Mouse (Mus musculus): ENCODE measurements at regions not wholly inside any gene's neighbourhood (a gene's known extent, or its start where the extent isn't known, plus 50 kb on each side); places are given as distances from the start of the nearest gene placed in this dataset.

DNA sequence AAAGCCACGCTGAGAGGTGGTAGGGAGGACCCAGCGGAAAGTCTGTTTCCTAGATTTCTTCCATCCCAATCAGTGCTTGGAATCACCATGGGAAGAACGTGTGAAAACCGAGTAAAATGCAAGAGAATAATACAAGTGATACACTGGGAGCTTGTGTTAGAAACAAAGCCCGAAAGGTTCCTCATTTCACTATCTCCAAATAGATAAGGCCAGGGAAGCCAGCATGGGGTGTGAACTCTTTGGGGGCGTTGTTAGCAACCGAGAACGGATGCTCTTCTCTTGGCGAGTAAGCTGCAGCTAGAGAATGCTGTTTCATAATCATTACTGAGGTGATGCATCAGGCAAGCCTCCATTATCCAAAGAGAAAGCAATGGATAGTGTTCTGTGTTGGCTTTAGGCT, 118.8 kb upstream of the Atp5g3 start:
- no peaks in the 10 kb centered on the region for H3K36me3 ChIP-seq
- no peak overlapping the region for H3K4me3 ChIP-seq
- no peaks in the 10 kb centered on the region for H3K9me3 ChIP-seq
- no peak for ATAC-seq (ENCODE audit: insufficient number of reproducible peaks, insufficient read depth, low FRiP score, low TSS enrichment, low read depth)
- 89% methylated on average over 9 of the region's 9 CpGs for WGBS
- no peaks in the 10 kb centered on the region; the same call in 1 of the 2 replicates for H3K27me3 ChIP-seq
- no peak overlapping the region for H3K9ac ChIP-seq
- no peak overlapping the region for H3K27ac ChIP-seq
- no peak overlapping the region for H3K4me2 ChIP-seq
- peaks cover 5% of the 10 kb centered on the region; the same call in 1 of the 2 replicates for H3K4me1 ChIP-seq

DNA sequence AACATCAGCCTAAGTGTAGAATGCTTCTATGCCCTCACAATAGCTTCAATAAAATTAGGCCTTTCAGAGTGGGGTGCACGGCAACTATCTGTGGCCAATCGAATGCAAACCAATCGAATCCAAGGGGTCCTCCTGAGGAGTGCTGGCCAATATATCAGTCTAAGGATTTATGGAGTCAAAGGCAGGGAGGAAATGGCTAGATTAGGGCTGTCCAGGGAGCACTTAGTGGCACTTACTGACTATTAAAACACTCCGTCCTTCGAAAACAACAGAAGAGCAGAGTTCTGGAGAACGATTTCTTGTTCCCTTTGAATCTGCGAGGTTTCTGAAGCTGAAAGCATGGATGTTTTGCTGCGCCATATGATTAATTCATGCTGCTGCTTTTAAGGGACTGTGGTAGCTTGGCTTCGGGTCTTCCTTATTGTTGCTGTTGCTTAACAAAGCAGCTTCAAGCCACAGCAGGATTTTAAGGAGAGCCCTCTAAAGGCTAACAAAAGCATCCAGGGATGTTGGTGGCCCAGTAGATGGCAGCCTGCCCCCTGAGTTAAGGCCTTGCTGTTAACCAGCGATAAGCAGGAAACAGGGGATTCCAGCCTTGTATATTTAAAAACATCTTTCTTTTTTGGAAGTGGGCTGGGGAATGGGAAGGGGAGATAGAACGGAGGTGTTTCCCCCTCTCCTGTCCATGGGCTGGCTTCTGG, 116.4 kb upstream of the Atp5g3 start:
- Histone ChIP-seq H3K4me2 (peak overlapping the region; percentile 20; the same call in 1 of the 2 replicates), H3K4me3 (no peak overlapping the region), H3K9me3 (no peaks in the 10 kb centered on the region), H3K4me1 (peaks cover 5% of the 10 kb centered on the region; the same call in 1 of the 2 replicates), H3K36me3 (no peaks in the 10 kb centered on the region), H3K27ac (no peak overlapping the region), H3K9ac (peak overlapping the region; percentile 52; the same call in 1 of the 2 replicates), H3K27me3 (peaks cover 5% of the 10 kb centered on the region; the same call in 1 of the 2 replicates)
- 52% methylated on average over 11 of the region's 11 CpGs for WGBS
- no peak for ATAC-seq (ENCODE audit: insufficient number of reproducible peaks, insufficient read depth, low FRiP score, low TSS enrichment, low read depth)

DNA sequence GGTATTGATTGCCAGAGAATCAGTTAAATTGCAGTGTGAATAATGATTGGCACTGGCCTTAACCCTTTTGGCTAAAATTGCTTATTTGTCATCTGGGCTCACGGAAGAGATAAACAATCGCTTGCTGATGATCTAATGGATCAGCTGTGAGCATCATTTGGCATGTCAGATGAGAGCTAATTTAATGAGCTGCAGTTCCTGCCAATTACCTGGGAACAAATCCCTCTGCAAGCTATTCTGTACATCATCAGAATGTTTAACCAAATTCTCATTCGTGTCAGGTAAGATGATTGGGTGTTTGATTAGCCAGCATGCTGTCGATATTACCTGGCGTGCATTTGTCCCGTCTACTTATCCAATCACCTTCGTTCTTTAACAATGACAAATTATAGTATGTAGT, 104.0 kb upstream of the Atp5g3 start:
- H3K4me2 ChIP-seq, result no peak overlapping the region

DNA sequence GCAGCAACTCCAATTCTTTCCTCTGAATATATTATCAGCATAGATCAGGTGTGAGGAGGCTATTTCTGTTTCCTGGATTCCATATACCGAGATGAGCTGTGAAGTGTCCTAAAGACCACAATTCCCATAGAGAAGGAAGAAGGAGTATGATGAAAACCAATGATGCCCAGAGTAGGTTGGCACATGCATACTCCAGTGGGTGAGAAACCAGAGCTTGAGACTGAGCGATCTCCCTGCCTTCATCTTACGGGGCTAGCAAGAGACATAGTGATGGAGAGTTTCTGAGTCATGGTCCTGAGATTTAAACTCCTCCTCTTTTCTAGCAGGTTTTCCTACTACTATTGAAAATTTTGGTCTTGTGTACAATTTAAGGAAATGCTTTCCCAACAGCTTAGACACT, 103.1 kb upstream of the Atp5g3 start:
- Histone ChIP-seq H3K27me3 (peaks cover 6% of the 10 kb centered on the region; the same call in 1 of the 2 replicates), H3K36me3 (no peaks in the 10 kb centered on the region), H3K9ac (no peak overlapping the region), H3K4me1 (no peaks in the 10 kb centered on the region), H3K4me3 (no peak overlapping the region), H3K27ac (no peak overlapping the region), H3K4me2 (no peak overlapping the region), H3K9me3 (peaks cover 7% of the 10 kb centered on the region; the same call in 1 of the 2 replicates)
- no peak for ATAC-seq (ENCODE audit: insufficient number of reproducible peaks, insufficient read depth, low FRiP score, low TSS enrichment, low read depth)
- WGBS, result 87% methylated on average over 3 of the region's 3 CpGs

More for the DNA sequence above, 104.0 kb upstream of the Atp5g3 start:
- WGBS, result 82% methylated on average over 7 of the region's 7 CpGs
- H3K36me3 ChIP-seq, result no peaks in the 10 kb centered on the region
- H3K27ac ChIP-seq, result no peak overlapping the region
- no peak overlapping the region for H3K4me3 ChIP-seq
- H3K27me3 ChIP-seq, result peaks cover 11% of the 10 kb centered on the region; the same call in 1 of the 2 replicates
- no peak overlapping the region for H3K9ac ChIP-seq
- no peak for ATAC-seq (ENCODE audit: insufficient number of reproducible peaks, insufficient read depth, low FRiP score, low TSS enrichment, low read depth)
- peaks cover 7% of the 10 kb centered on the region; the same call in 1 of the 2 replicates for H3K9me3 ChIP-seq
- H3K4me1 ChIP-seq, result no peaks in the 10 kb centered on the region

DNA sequence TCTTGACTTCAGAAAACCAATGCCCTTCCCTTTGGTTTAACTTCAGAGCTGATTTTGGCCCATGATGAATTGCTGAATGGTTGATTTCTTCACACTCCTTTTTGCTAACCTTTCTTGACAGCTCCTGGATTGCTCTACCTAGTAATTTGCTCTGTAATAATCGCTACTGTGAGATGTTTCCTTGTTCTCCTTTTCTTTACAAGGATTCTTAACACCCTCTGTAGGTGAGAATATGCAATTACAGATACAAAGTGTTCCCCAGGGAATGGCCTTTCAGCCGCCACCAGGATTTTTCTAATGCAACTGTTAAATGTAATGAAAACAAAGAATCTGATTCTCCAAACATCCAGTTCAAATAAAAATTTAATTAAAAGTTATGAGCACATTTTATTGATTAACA, 87.4 kb upstream of the Atp5g3 start:
- no peak for ATAC-seq (ENCODE audit: insufficient number of reproducible peaks, insufficient read depth, low FRiP score, low TSS enrichment, low read depth)
- Histone ChIP-seq H3K4me2 (no peak overlapping the region), H3K27ac (no peak overlapping the region), H3K4me3 (no peak overlapping the region), H3K9ac (no peak overlapping the region), H3K36me3 (no peaks in the 10 kb centered on the region), H3K27me3 (peaks cover 18% of the 10 kb centered on the region), H3K4me1 (no peaks in the 10 kb centered on the region), H3K9me3 (no peaks in the 10 kb centered on the region)
- WGBS, result 20% methylated on average over 2 of the region's 2 CpGs

DNA sequence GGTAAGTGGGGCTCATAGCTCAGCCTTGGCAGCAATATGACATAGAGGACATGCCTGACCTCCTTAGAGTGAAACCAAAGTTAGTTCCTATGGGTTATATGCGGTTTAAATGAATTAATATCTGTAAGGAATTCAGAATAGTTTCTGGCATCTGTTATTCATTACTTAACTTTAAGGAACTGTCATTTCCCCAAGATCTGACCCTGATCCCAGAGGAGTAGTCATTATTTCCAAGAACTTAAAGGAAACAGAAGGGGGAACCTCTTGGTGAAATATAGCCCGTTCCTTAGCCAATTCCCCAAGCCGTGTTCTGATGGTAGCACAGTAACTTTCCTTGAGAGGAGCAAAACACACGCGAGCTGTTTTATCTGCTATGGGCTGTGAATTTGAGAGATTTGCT, 85.9 kb upstream of the Atp5g3 start:
- no peaks in the 10 kb centered on the region for H3K4me1 ChIP-seq
- H3K9ac ChIP-seq, result no peak overlapping the region
- H3K4me2 ChIP-seq, result no peak overlapping the region
- no peaks in the 10 kb centered on the region for H3K36me3 ChIP-seq
- no peak for ATAC-seq (ENCODE audit: insufficient number of reproducible peaks, insufficient read depth, low FRiP score, low TSS enrichment, low read depth)
- no peak overlapping the region for H3K4me3 ChIP-seq
- H3K27me3 ChIP-seq, result peaks cover 18% of the 10 kb centered on the region
- no peak overlapping the region for H3K27ac ChIP-seq
- 44% methylated on average over 5 of the region's 5 CpGs for WGBS
- no peaks in the 10 kb centered on the region for H3K9me3 ChIP-seq

DNA sequence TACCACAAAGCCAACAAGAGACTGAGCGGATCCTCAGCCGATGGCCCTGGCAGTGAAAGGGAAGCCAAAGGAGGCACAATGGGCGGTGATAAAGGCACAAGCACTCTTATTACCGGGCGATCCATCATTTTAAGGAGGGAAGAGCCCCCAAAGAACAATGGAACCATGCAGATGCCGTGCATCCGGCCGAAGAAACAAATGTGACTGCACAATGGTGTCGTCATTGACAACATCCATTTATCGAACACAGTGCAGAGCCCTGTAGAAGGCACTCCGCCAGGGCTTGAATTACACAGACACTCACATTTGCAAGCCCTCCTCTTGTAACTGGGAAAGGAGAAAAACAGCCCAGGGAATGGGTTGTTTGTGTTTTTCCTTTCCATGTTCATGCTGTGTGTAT, 80.7 kb upstream of the Atp5g3 start:
- 84% methylated on average over 11 of the region's 11 CpGs for WGBS

DNA sequence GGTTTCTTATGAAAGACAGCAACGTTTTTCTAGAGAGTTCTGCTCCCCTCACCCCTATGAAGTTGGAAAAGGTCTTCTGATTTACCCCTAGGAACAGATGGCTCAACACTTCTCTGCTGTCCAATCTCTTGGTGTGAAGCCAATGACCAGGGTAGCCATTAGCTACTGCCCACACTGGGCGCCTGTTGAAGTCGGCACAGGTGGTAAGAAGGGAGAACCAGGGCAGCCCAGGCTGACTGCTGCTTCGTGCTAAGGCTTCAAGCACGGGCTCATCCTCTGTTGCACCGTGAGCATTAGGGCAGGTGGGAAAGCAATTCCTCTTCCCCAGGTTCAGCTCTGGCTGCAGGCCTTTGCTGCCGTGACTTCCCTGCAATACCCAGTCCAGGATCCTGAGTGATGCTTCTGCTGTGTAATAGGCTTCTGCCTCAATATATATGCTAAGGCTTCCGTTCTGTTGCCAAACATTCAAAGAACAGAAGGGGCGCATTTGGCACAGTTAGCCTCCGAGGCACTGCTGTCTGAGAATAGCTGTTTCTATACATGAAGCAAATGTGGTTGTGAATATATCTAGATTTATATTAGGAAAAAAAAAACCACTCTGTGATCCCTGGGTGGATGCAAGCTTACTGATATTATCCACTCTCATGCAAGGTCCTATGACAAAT, 76.4 kb upstream of the Atp5g3 start:
- no peak overlapping the region for H3K27ac ChIP-seq
- 84% methylated on average over 10 of the region's 10 CpGs for whole genome bisulfite sequencing
- H3K36me3 ChIP-seq, result no peaks in the 10 kb centered on the region
- ATAC-seq (ENCODE audit: insufficient number of reproducible peaks, insufficient read depth, low FRiP score, low TSS enrichment, low read depth), result no peak
- H3K27me3 ChIP-seq, result peaks cover 23% of the 10 kb centered on the region
- H3K4me2 ChIP-seq, result no peak overlapping the region
- H3K4me3 ChIP-seq, result no peak overlapping the region
- H3K9me3 ChIP-seq, result no peaks in the 10 kb centered on the region
- H3K9ac ChIP-seq, result no peak overlapping the region
- no peaks in the 10 kb centered on the region for H3K4me1 ChIP-seq

More for the DNA sequence above, 80.7 kb upstream of the Atp5g3 start:
- Histone ChIP-seq H3K9me3 (no peaks in the 10 kb centered on the region), H3K4me2 (no peak overlapping the region), H3K9ac (no peak overlapping the region), H3K27ac (no peak overlapping the region), H3K4me1 (no peaks in the 10 kb centered on the region), H3K36me3 (no peaks in the 10 kb centered on the region), H3K4me3 (no peak overlapping the region), H3K27me3 (peaks cover 5% of the 10 kb centered on the region; the same call in 1 of the 2 replicates)
- no peak for ATAC-seq (ENCODE audit: insufficient number of reproducible peaks, insufficient read depth, low FRiP score, low TSS enrichment, low read depth)

DNA sequence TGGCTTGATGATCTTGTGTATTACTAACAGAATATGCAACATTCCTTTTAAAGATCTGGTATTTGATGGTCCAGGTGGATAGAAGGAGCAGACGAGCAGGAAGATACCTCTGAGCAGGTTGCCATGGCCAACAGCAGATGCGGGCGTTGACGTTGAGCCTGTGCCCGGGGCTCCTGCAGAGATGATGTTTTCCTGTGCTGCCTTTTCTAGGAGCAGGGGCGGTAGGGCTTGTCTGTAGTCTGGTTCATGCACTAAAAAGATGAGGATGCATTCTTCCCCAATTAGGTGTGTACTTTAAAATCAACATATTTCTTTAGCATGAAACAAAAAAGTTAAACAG, 74.8 kb upstream of the Atp5g3 start:
- no peak for ATAC-seq (ENCODE audit: insufficient number of reproducible peaks, insufficient read depth, low FRiP score, low TSS enrichment, low read depth)
- Histone ChIP-seq H3K9me3 (no peaks in the 10 kb centered on the region), H3K27ac (no peak overlapping the region), H3K9ac (no peak overlapping the region), H3K4me1 (no peaks in the 10 kb centered on the region), H3K4me3 (no peak overlapping the region), H3K27me3 (peaks cover 29% of the 10 kb centered on the region), H3K4me2 (no peak overlapping the region), H3K36me3 (no peaks in the 10 kb centered on the region)
- whole genome bisulfite sequencing, result 78% methylated on average over 6 of the region's 6 CpGs

DNA sequence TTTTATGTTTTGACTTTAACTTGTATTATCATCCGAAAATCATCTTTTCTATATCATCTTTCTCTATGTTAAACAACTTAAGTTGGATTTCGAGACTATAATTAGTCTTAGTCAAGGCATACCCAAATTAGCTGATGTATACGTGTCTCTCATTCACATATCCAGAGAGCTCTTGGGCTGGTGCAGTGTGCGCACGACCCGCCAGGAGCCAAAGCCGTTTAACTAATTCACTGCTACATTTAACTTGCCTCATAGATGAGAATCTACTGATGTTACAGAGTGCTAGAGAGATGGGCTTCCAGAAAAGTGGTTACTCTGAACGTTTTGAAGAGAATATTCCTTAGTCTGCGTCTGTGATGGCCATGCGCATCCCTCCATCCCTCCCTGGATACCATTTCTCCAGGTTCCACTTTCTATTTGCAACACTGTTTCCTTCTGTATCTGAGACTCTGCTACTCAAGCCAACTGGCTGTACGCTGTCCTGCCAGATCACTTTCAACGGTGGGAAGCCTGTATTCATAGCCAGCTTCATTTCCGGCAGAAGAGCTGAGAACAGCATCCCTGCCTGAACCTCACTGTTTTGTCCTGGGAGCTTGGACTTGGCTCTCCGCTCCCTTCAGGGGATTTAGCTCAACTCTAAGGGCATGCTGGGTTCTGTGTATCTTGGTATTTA, 74.2 kb upstream of the Atp5g3 start:
- Histone ChIP-seq H3K27me3 (peaks cover 26% of the 10 kb centered on the region), H3K4me1 (no peaks in the 10 kb centered on the region), H3K27ac (no peak overlapping the region), H3K9me3 (no peaks in the 10 kb centered on the region), H3K36me3 (no peaks in the 10 kb centered on the region), H3K4me3 (no peak overlapping the region), H3K9ac (no peak overlapping the region), H3K4me2 (no peak overlapping the region)
- WGBS, result 78% methylated on average over 14 of the region's 14 CpGs
- no peak for ATAC-seq (ENCODE audit: insufficient number of reproducible peaks, insufficient read depth, low FRiP score, low TSS enrichment, low read depth)

DNA sequence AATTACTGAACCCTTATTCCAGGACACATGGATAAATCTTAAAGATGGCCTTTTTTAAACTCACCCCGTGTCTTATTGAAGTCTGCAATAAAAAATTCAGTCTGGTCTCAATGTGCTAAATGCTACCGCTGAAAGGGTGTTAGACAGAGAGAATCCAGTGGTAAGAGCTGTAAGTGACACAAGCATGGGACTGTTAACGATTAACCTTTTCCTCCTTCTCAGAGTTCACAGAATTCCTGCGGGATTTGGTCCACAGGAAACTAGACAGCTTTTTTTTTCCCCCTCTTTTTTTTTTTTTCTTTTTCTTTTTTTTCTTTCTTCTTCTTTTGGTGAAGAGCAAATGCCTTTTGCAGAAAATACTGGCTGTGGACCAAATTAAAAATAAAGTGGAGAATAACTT, 72.0 kb upstream of the Atp5g3 start:
- Histone ChIP-seq H3K9ac (no peak overlapping the region), H3K9me3 (no peaks in the 10 kb centered on the region), H3K4me2 (no peak overlapping the region), H3K27ac (no peak overlapping the region), H3K4me3 (no peak overlapping the region), H3K4me1 (no peaks in the 10 kb centered on the region), H3K36me3 (no peaks in the 10 kb centered on the region), H3K27me3 (peaks cover 44% of the 10 kb centered on the region)
- ATAC-seq (ENCODE audit: insufficient number of reproducible peaks, insufficient read depth, low FRiP score, low TSS enrichment, low read depth), result no peak
- WGBS, result 24% methylated on average over 4 of the region's 4 CpGs

DNA sequence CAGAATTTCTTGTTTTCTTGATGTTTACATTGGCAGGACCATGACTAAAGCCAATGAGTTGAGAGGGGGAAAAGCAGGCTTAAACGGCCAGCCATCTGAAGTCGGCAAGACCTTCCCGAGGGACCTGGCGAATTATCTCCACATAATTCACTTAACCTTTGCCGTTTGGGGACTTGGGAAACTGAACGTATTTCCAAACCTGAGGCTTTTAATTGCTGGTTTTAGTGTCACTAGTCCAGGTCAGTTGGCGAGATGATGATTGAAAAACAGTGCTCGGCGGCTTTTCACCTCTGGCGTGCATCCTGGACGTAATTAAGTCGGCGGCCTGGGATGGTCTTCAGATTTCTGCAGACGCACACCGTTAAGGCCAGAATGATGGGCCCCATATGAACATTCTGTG, 66.9 kb upstream of the Atp5g3 start:
- H3K9me3 ChIP-seq, result no peaks in the 10 kb centered on the region
- peak overlapping the region; percentile 19 for H3K4me2 ChIP-seq
- no peak overlapping the region for H3K9ac ChIP-seq
- H3K27ac ChIP-seq, result no peak overlapping the region
- peaks cover 36% of the 10 kb centered on the region for H3K27me3 ChIP-seq
- ATAC-seq (ENCODE audit: insufficient number of reproducible peaks, insufficient read depth, low FRiP score, low TSS enrichment, low read depth), result no peak
- 16% methylated on average over 15 of the region's 15 CpGs for WGBS
- no peak overlapping the region for H3K4me3 ChIP-seq
- no peaks in the 10 kb centered on the region for H3K36me3 ChIP-seq
- H3K4me1 ChIP-seq, result no peaks in the 10 kb centered on the region
